Mouse (Mus musculus) kidney, embryonic 14.5 days (tissue): ENCODE measurements around the gene Asb17. TPM values are rescaled to one million over a fixed set of nuclear protein-coding genes. Genes with fewer than 3 reads are reported as not detected.
"Not testable (repeated sequence)": the region's sequence is repeated elsewhere in the genome, so short reads cannot be mapped to it uniquely, and the experiment has no call there.

Source experiments
- ATAC-seq: fragments of 200-750 bp; cut with Nextera tagmentation; 2 replicates; pipeline ENCODE4 v1.8.0; 2017; ENCODE audit warnings: moderate number of reproducible peaks, mild to moderate bottlenecking, moderate TSS enrichment, moderate library complexity; ENCODE audit not compliant: low FRiP score, low TSS enrichment
- H3K27ac ChIP-seq: fragments of 300-500 bp; sonication (generic); 2 replicates; pipeline ENCODE4 v1.5.1; 2014; ENCODE audit warnings: low read depth, mild to moderate bottlenecking, low read length, moderate library complexity, mixed read lengths
- H3K27me3 ChIP-seq: fragments of 300-500 bp; sonication (generic); 2 replicates; pipeline ENCODE4 v1.6.1; 2014; ENCODE audit warnings: mild to moderate bottlenecking, low read length; ENCODE audit not compliant: control insufficient read depth, insufficient read depth
- H3K36me3 ChIP-seq: fragments of 300-500 bp; sonication (generic); 2 replicates; pipeline ENCODE4 v1.6.1; 2014; ENCODE audit warnings: low read length, mixed read lengths; ENCODE audit not compliant: control insufficient read depth, insufficient read depth
- H3K4me1 ChIP-seq: fragments of 300-500 bp; sonication (generic); 2 replicates; pipeline ENCODE4 v1.6.1; 2014; ENCODE audit warnings: low read length, mixed read lengths; ENCODE audit not compliant: control insufficient read depth, insufficient read depth
- H3K4me2 ChIP-seq: fragments of 300-500 bp; sonication (generic); replicated peaks from 2 replicates; pipeline ENCODE4 v1.6.1; 2014; ENCODE audit warnings: low read depth, mild to moderate bottlenecking, low read length
- H3K4me3 ChIP-seq: fragments of 300-500 bp; sonication (generic); 2 replicates; pipeline ENCODE4 v1.5.1; 2014; ENCODE audit warnings: mild to moderate bottlenecking, low read length
- H3K9ac ChIP-seq: fragments of 300-500 bp; sonication (generic); 2 replicates; pipeline ENCODE4 v1.6.1; 2014; ENCODE audit warnings: low read depth, mild to moderate bottlenecking, low read length, moderate library complexity
- H3K9me3 ChIP-seq: fragments of 300-500 bp; sonication (generic); 2 replicates; pipeline ENCODE4 v1.6.1; 2016; ENCODE audit warnings: low read length; ENCODE audit not compliant: control insufficient read depth
- WGBS: fragments of 180-500 bp; shearing (Covaris S2); extraction: QIAGEN DNeasy Blood & Tissue Kit; methylation state at CpG from one replicate; pipeline ENCODE4 v1.1.7; 2014; 5-methylcytosine and 5-hydroxymethylcytosine counted together
- polyA plus RNA-seq: library from polyadenylated mRNA; unstranded; fragments of >200 nt; fragmentation: Nextera tagmentation; extraction: Ambion mirVana; gene quantifications from 2 replicates; pipeline ENCODE4 v1.2.1, GENCODE M21; 2014

Asb17 gene
- polyA plus RNA-seq, 1 experiment from 2014 or later = not detected

- Histone ChIP-seq H3K9me3 (no peaks in the 10 kb centered on the region), H3K27ac (no peak overlapping the region), H3K36me3 (no peaks in the 10 kb centered on the region), H3K4me3 (no peak overlapping the region), H3K4me1 (no peaks in the 10 kb centered on the region), H3K9ac (no peak overlapping the region), H3K4me2 (no peak overlapping the region), H3K27me3 (no peaks in the 10 kb centered on the region)
- no peak for ATAC-seq
- WGBS = 87% methylated on average over 2 of the region's 2 CpGs
Measured at GRCm38 (mm10) chr3:153845500-153845899, 1.5 kb downstream of the Asb17 start.

DNA sequence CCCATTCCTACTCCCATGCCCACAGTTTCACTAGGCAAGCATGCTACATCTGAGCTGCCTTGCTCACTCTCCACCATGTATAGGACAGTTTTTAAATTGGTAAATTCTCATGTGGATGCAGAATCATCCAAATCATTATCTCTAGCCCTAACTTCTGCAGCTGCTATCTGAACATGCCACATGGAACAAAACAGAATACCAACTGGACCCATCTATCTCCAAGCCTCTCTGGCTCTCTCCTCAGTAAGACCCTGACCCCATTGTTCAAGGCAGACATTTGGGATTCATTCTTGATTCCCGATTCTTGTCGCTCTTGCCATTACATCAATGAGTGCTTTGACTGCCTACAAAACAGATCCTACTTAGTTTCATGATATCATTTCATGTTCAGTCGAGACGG lies 2.1 kb downstream of the Asb17 start:
- no peak for ATAC-seq
- H3K4me1 ChIP-seq = no peaks in the 10 kb centered on the region
- no peak overlapping the region for H3K9ac ChIP-seq
- no peaks in the 10 kb centered on the region for H3K27me3 ChIP-seq
- no peak overlapping the region for H3K4me2 ChIP-seq
- WGBS = 93% methylated on average over 4 of the region's 4 CpGs
- no peaks in the 10 kb centered on the region for H3K9me3 ChIP-seq
- H3K27ac ChIP-seq = no peak overlapping the region
- H3K4me3 ChIP-seq = no peak overlapping the region
- H3K36me3 ChIP-seq = no peaks in the 10 kb centered on the region

DNA sequence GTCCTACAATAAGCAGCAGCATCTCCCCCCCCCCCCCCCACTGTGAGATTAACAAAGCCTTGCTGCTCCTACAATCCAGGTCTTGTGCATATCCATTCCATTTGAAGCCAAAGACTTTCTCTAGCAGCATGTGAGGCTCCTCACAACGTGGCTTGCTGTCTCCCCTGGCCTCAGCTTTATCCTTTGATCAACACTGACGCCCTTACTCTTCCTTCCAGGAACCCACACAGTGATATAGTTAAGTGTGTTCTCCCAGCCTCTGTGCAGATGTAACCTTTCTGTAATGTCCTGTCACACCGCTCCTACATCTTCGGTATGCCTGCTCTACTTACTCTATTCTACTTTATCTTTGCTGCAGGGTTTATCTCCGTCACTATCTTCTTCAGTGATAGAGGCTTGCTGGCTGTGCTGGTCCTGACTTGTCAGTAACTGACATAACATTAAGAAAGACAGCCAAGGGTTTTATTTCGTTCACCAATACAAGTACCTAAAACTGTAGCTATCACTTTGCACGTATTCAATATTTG lies 3.3 kb downstream of the Asb17 start:
- H3K4me1 ChIP-seq = no peaks in the 10 kb centered on the region
- no peak overlapping the region for H3K27ac ChIP-seq
- no peak overlapping the region for H3K4me2 ChIP-seq
- H3K36me3 ChIP-seq = no peaks in the 10 kb centered on the region
- 81% methylated on average over 7 of the region's 7 CpGs for WGBS
- no peak overlapping the region for H3K9ac ChIP-seq
- H3K4me3 ChIP-seq = no peak overlapping the region
- no peaks in the 10 kb centered on the region for H3K9me3 ChIP-seq
- H3K27me3 ChIP-seq = no peaks in the 10 kb centered on the region
- ATAC-seq = no peak

GRCm38 (mm10) chr3:153849368-153850015 lies 5.5 kb downstream of the Asb17 start:
- H3K27ac ChIP-seq = no peak overlapping the region
- H3K4me1 ChIP-seq = no peaks in the 10 kb centered on the region
- WGBS = 10% methylated on average over 5 of the region's 5 CpGs
- H3K36me3 ChIP-seq = no peaks in the 10 kb centered on the region
- no peak overlapping the region for H3K4me3 ChIP-seq
- no peaks in the 10 kb centered on the region for H3K27me3 ChIP-seq
- ATAC-seq = peak; percentile 86; the same call in 1 of the 2 replicates
- H3K9me3 ChIP-seq = no peaks in the 10 kb centered on the region
- no peak overlapping the region for H3K9ac ChIP-seq
- no peak overlapping the region for H3K4me2 ChIP-seq

- Histone ChIP-seq H3K27ac (no peak overlapping the region), H3K4me2 (no peak overlapping the region), H3K9ac (no peak overlapping the region), H3K4me1 (no peaks in the 10 kb centered on the region), H3K27me3 (no peaks in the 10 kb centered on the region), H3K9me3 (no peaks in the 10 kb centered on the region), H3K4me3 (no peak overlapping the region), H3K36me3 (no peaks in the 10 kb centered on the region)
- 91% methylated on average over 7 of the region's 7 CpGs for WGBS
- no peak for ATAC-seq
Measured at GRCm38 (mm10) chr3:153850759-153851158, 6.8 kb downstream of the Asb17 start.

DNA sequence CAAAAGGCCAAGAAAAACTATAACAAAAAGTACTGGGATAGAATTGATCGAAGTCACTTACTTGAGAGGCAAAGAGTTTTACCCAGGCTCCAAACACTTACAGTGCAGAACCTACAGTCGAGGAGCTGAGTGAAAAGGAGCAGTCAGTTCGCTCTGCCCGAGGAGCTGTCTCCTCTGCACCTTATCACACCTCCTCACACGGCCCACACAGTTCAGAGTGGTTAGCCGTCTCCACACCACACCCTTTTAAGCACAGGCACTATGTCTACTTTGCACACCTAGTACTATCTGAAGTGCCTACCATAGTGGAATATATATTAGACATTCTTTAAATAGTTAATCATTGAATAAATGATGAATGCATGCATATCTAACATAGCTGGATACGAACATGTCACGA lies 8.3 kb downstream of the Asb17 start:
- H3K9me3 ChIP-seq = no peaks in the 10 kb centered on the region
- no peaks in the 10 kb centered on the region for H3K36me3 ChIP-seq
- no peak overlapping the region for H3K4me2 ChIP-seq
- ATAC-seq = no peak
- no peak overlapping the region for H3K4me3 ChIP-seq
- no peak overlapping the region for H3K9ac ChIP-seq
- no peaks in the 10 kb centered on the region for H3K4me1 ChIP-seq
- H3K27ac ChIP-seq = no peak overlapping the region
- WGBS = 72% methylated on average over 8 of the region's 8 CpGs
- H3K27me3 ChIP-seq = no peaks in the 10 kb centered on the region

DNA sequence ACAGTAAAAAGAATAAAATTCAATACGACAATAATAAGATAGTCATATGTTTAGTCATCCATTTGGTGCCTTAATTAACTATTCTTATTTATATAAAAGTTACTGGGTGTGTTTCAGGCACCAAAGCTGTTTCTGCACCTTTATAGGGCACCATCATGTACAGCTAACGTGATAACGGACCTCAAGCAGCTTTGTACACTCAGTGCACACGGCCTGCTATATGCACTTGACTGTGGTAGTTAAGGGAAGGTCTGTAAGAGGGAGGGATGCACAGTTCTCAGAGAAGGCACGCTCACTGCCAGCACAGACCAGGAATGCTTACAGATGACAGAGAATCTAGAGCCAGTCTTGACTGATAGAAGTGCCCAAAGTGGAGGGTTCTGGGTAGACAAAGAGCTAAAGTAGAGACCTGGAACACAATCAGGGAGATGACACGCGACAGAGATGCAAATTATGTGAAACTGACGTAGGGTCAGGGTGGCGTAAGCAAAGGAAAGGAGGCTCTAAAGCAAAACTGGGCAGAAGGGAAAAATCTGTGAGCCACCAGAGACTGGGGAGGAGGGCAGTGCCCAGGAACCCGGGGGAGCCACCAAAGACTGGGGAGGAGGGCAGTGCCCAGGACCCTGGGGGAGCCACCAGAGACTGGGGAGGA lies 14.5 kb downstream of the Asb17 start:
- H3K4me1 ChIP-seq = no peaks in the 10 kb centered on the region
- WGBS = 83% methylated on average over 10 of the region's 10 CpGs
- no peak overlapping the region for H3K4me2 ChIP-seq
- no peaks in the 10 kb centered on the region for H3K36me3 ChIP-seq
- no peak overlapping the region for H3K9ac ChIP-seq
- H3K27me3 ChIP-seq = no peaks in the 10 kb centered on the region
- no peaks in the 10 kb centered on the region for H3K9me3 ChIP-seq
- no peak overlapping the region for H3K4me3 ChIP-seq
- no peak overlapping the region for H3K27ac ChIP-seq
- no peak for ATAC-seq

GRCm38 (mm10) chr3:153860392-153860791 lies 16.4 kb downstream of the Asb17 start:
- H3K9me3 ChIP-seq, H3K4me3 ChIP-seq, H3K9ac ChIP-seq, H3K4me2 ChIP-seq, H3K4me1 ChIP-seq, H3K27me3 ChIP-seq, H3K27ac ChIP-seq, ATAC-seq, H3K36me3 ChIP-seq: not testable (repeated sequence)
- WGBS = 88% methylated on average over 8 of the region's 8 CpGs

GRCm38 (mm10) chr3:153863816-153864215 lies 19.8 kb downstream of the Asb17 start:
- Histone ChIP-seq H3K9me3 (no peaks in the 10 kb centered on the region), H3K4me2 (no peak overlapping the region), H3K27ac (no peak overlapping the region), H3K27me3 (no peaks in the 10 kb centered on the region), H3K36me3 (no peaks in the 10 kb centered on the region), H3K4me1 (no peaks in the 10 kb centered on the region), H3K9ac (no peak overlapping the region), H3K4me3 (no peak overlapping the region)
- no peak for ATAC-seq
- 80% methylated on average over 2 of the region's 2 CpGs for WGBS
